Mouse (Mus musculus) midbrain, postnatal 0 days (tissue): ENCODE results near the gene Smarcd2. TPM values are rescaled to one million over a fixed set of nuclear protein-coding genes. Genes with fewer than 3 reads are reported as not detected.

Experiments
- ATAC-seq: fragments of 200-750 bp; cut with Nextera tagmentation; 2 replicates; pipeline ENCODE4 v1.8.0; 2017; ENCODE audit warnings: moderate number of reproducible peaks, mild to moderate bottlenecking, moderate TSS enrichment, moderate library complexity; ENCODE audit not compliant: low FRiP score
- DNase-seq: peaks from one replicate; pipeline ENCODE4 v3.0.0-alpha.2; 2015; ENCODE audit warnings: low spot score
- H3K27ac ChIP-seq: fragments of 300-500 bp; sonication (generic); 2 replicates; pipeline ENCODE4 v1.5.1; 2014; ENCODE audit warnings: low read depth, mild to moderate bottlenecking, low read length, mixed read lengths
- H3K27me3 ChIP-seq: fragments of 300-500 bp; sonication (generic); 2 replicates; pipeline ENCODE4 v1.6.1; 2014; ENCODE audit warnings: low read length, control low read depth, mixed read lengths; ENCODE audit not compliant: insufficient read depth
- H3K36me3 ChIP-seq: fragments of 300-500 bp; sonication (generic); 2 replicates; pipeline ENCODE4 v1.6.1; 2014; ENCODE audit warnings: low read length, control low read depth, mixed read lengths; ENCODE audit not compliant: insufficient read depth
- H3K4me1 ChIP-seq: fragments of 300-500 bp; sonication (generic); 2 replicates; pipeline ENCODE4 v1.6.1; 2014; ENCODE audit warnings: mild to moderate bottlenecking, control low read depth, antibody characterized with exemption, low read length, mixed read lengths; ENCODE audit not compliant: insufficient read depth
- H3K4me2 ChIP-seq: fragments of 300-500 bp; sonication (generic); 2 replicates; pipeline ENCODE4 v1.6.1; 2014; ENCODE audit warnings: low read depth, mild to moderate bottlenecking, low read length, mixed read lengths; ENCODE audit not compliant: poor library complexity, severe bottlenecking
- H3K4me3 ChIP-seq: fragments of 300-500 bp; sonication (generic); 2 replicates; pipeline ENCODE4 v1.5.1; 2014; ENCODE audit warnings: low read depth, mild to moderate bottlenecking, low read length, moderate library complexity
- H3K9ac ChIP-seq: fragments of 300-500 bp; sonication (generic); replicated peaks from 2 replicates; pipeline ENCODE4 v1.6.1; 2014; ENCODE audit warnings: mild to moderate bottlenecking, low read length, moderate library complexity, mixed read lengths; ENCODE audit not compliant: poor library complexity, severe bottlenecking
- H3K9me3 ChIP-seq: fragments of 300-500 bp; sonication (generic); 2 replicates; pipeline ENCODE4 v1.6.1; 2016; ENCODE audit warnings: low read length, control low read depth
- CTCF ChIP-seq: IDR thresholded peaks from 2 replicates; pipeline ENCODE4 v1.5.1; 2016; ENCODE audit warnings: antibody characterized with exemption, mild to moderate bottlenecking
- WGBS: fragments of 180-500 bp; shearing (Covaris S2); extraction: QIAGEN DNeasy Blood & Tissue Kit; methylation state at CpG from one replicate; pipeline ENCODE4 v1.1.7; 2014; 5-methylcytosine and 5-hydroxymethylcytosine counted together
- polyA plus RNA-seq: library from polyadenylated mRNA; unstranded; fragments of >200 nt; fragmentation: Nextera tagmentation; extraction: Ambion mirVana; gene quantifications from 2 replicates; pipeline ENCODE4 v1.2.1, GENCODE M21; 2015
- total RNA-seq: library from RNA; depleted of rRNA; stranded (reverse); fragments of >200 nt; gene quantifications from 2 replicates; pipeline ENCODE4 v1.2.3, GENCODE M21; 2014; rRNA removed

The Smarcd2 gene
- total and polyA plus RNA-seq, 2 experiments from 2014 or later = 6.8 to 27.5 TPM

DNA sequence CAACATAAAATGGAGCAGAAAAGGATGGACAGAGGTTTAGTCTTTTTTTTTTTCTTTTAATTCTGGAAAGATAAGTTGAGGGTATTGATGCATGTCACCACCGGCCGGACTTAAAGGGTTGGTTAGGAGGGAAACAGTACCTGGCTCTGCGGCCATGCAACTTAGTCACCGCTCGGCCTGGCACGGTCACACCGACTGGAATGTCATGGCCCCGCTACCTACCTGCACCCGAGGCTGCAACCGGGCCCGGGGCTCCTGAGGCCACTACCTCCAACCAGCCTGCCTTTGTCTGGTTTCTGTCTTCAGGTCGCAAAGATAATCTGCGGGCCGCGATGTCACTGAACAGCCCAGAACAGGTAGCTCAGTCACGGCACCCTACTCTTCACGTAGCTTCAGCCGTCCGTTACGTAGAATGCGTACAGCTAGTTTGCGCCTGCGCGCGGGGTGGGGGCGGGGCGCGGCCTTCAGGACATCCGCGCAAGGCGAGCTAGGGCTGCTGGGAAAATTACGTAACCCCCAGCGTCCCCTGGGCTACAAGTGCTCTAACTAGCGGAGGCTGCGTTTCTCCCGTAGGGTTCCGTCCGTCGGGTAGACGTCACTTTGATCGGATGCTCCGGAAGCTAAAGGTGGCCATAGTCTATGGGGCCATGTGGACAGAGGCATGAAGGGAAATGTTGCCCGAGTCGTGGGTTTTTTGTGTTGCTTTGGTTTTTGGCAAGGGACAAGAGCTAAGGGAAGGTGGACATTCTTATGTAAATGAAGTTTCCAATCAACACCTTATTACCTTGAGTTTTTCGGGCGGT lies 56.6 kb downstream of the Smarcd2 start, which contains the start of gene Ccdc47:
Gene Ccdc47, minus strand, starts transcription at position 418 of the 803 bp plus-strand sequence.
- peak; percentile 100 for DNase-seq
- under 1% methylated on average over 46 of the region's 46 CpGs for WGBS
- peak; percentile 97 for ATAC-seq
- TF ChIP-seq CTCF = no peak
- Histone ChIP-seq H3K4me2 (peak within 1 kb of the TSS; percentile 63), H3K9ac (peak within 1 kb of the TSS; percentile 92), H3K9me3 (no peaks in the 10 kb centered on the region), H3K27me3 (no peaks in the 10 kb centered on the region), H3K4me3 (peak within 1 kb of the TSS; percentile 97), H3K27ac (peak within 1 kb of the TSS; percentile 96), H3K36me3 (peaks cover 9% of the 10 kb centered on the region; the same call in 1 of the 2 replicates), H3K4me1 (peaks cover 15% of the 10 kb centered on the region; the same call in 1 of the 2 replicates)

- ATAC-seq (no peak), DNase-seq (no peak)
- WGBS = 33% methylated on average over 7 of the region's 7 CpGs
- no peak for TF ChIP-seq CTCF
- Histone ChIP-seq H3K9me3 (no peaks in the 10 kb centered on the region), H3K4me1 (peaks cover 15% of the 10 kb centered on the region; the same call in 1 of the 2 replicates), H3K27me3 (no peaks in the 10 kb centered on the region), H3K36me3 (peaks cover 13% of the 10 kb centered on the region; the same call in 1 of the 2 replicates), H3K9ac (peak overlapping the region; percentile 83), H3K4me3 (peak overlapping the region; percentile 97), H3K27ac (peak overlapping the region; percentile 96), H3K4me2 (peak overlapping the region; percentile 63)
These were observed 57.3 kb downstream of the Smarcd2 start for GRCm38 (mm10) chr11:106215450-106215859.

GRCm38 (mm10) chr11:106214856-106215255 lies 57.9 kb downstream of the Smarcd2 start:
- no peak for ATAC-seq
- Histone ChIP-seq H3K4me3 (peak overlapping the region; percentile 97; the same call in 1 of the 2 replicates), H3K36me3 (peaks cover 18% of the 10 kb centered on the region; the same call in 1 of the 2 replicates), H3K4me2 (peak overlapping the region; percentile 63), H3K9ac (no peak overlapping the region; the same call in 1 of the 2 replicates), H3K27ac (no peak overlapping the region), H3K4me1 (peaks cover 15% of the 10 kb centered on the region; the same call in 1 of the 2 replicates), H3K9me3 (no peaks in the 10 kb centered on the region), H3K27me3 (no peaks in the 10 kb centered on the region)
- no peak for DNase-seq
- 93% methylated on average over 5 of the region's 5 CpGs for WGBS
- no peak for TF ChIP-seq CTCF

Other genes starting within 250 kb of the Smarcd2 start
- gene Dcaf7, start 236.1 kb downstream of the Smarcd2 start, total RNA-seq = 313 and 343 TPM in 2 replicates
- 166 and 170 TPM in 2 replicates for gene Dcaf7, start 236.1 kb downstream of the Smarcd2 start, polyA plus RNA-seq
- gene Taco1, start 206.9 kb downstream of the Smarcd2 start, total RNA-seq = 17.3 and 18.6 TPM in 2 replicates
- 5.1 and 5.8 TPM in 2 replicates for gene Taco1, start 206.9 kb downstream of the Smarcd2 start, polyA plus RNA-seq
- 26.0 and 26.4 TPM in 2 replicates for gene Map3k3, start 188.4 kb downstream of the Smarcd2 start, total RNA-seq
- 7.8 and 9.2 TPM in 2 replicates for gene Map3k3, start 188.4 kb downstream of the Smarcd2 start, polyA plus RNA-seq
- gene Gm10840, start 112.1 kb downstream of the Smarcd2 start, total RNA-seq = not detected in 2 replicates
- gene Gm10840, start 112.1 kb downstream of the Smarcd2 start, polyA plus RNA-seq = not detected in 2 replicates
- gene Limd2, start 112.1 kb downstream of the Smarcd2 start, total RNA-seq = 69.7 and 81.8 TPM in 2 replicates
- gene Limd2, start 112.1 kb downstream of the Smarcd2 start, polyA plus RNA-seq = 122 and 141 TPM in 2 replicates
- 26.9 and 31.2 TPM in 2 replicates for gene Strada, start 70.8 kb downstream of the Smarcd2 start, total RNA-seq
- 21.2 and 22.7 TPM in 2 replicates for gene Strada, start 70.8 kb downstream of the Smarcd2 start, polyA plus RNA-seq
- gene Ccdc47, start 56.6 kb downstream of the Smarcd2 start, total RNA-seq = 31.7 and 37.0 TPM in 2 replicates
- gene Ccdc47, start 56.6 kb downstream of the Smarcd2 start, polyA plus RNA-seq = 88.8 and 94.9 TPM in 2 replicates
- 39.7 and 61.7 TPM in 2 replicates for gene Ddx42, start 56.0 kb downstream of the Smarcd2 start, total RNA-seq
- 61.4 and 64.8 TPM in 2 replicates for gene Ddx42, start 56.0 kb downstream of the Smarcd2 start, polyA plus RNA-seq
- 34.5 and 46.9 TPM in 2 replicates for gene Ftsj3, start 16.9 kb downstream of the Smarcd2 start, total RNA-seq
- 27.5 and 27.9 TPM in 2 replicates for gene Ftsj3, start 16.9 kb downstream of the Smarcd2 start, polyA plus RNA-seq
- gene Psmc5, start 16.8 kb downstream of the Smarcd2 start, total RNA-seq = 76.1 and 88.4 TPM in 2 replicates
- gene Psmc5, start 16.8 kb downstream of the Smarcd2 start, polyA plus RNA-seq = 280 and 290 TPM in 2 replicates
- 0.22 and 0.24 TPM in 2 replicates for gene Tcam1, start 3.7 kb upstream of the Smarcd2 start, total RNA-seq
- 0.10 and 0.20 TPM in 2 replicates for gene Tcam1, start 3.7 kb upstream of the Smarcd2 start, polyA plus RNA-seq
- gene Gh, start 28.9 kb upstream of the Smarcd2 start, total RNA-seq = 1.3 TPM in 1 of 2 replicates, not detected in the other
- gene Gh, start 28.9 kb upstream of the Smarcd2 start, polyA plus RNA-seq = not detected in 2 replicates
- 0.38 and 1.9 TPM in 2 replicates for gene Cd79b, start 41.8 kb upstream of the Smarcd2 start, total RNA-seq
- 1.1 and 1.2 TPM in 2 replicates for gene Cd79b, start 41.8 kb upstream of the Smarcd2 start, polyA plus RNA-seq
- gene Scn4a, start 80.3 kb upstream of the Smarcd2 start, total RNA-seq = 0.05 TPM in 1 of 2 replicates, not detected in the other
- 0.02 TPM in 1 of 2 replicates, not detected in the other for gene Scn4a, start 80.3 kb upstream of the Smarcd2 start, polyA plus RNA-seq
- 0.33 and 1.6 TPM in 2 replicates for gene Prr29, start 92.5 kb upstream of the Smarcd2 start, total RNA-seq
- gene Prr29, start 92.5 kb upstream of the Smarcd2 start, polyA plus RNA-seq = 0.38 TPM in 1 of 2 replicates, not detected in the other
- gene Icam2, start 115.1 kb upstream of the Smarcd2 start, total RNA-seq = 11.9 and 15.5 TPM in 2 replicates
- 7.4 and 8.7 TPM in 2 replicates for gene Icam2, start 115.1 kb upstream of the Smarcd2 start, polyA plus RNA-seq
- gene Ern1, start 214.9 kb upstream of the Smarcd2 start, total RNA-seq = 10.1 and 10.3 TPM in 2 replicates
- 2.2 and 3.7 TPM in 2 replicates for gene Ern1, start 214.9 kb upstream of the Smarcd2 start, polyA plus RNA-seq